Comparison of ENCODE assay signal across 28 mouse cellular contexts in the genomic region with DNA sequence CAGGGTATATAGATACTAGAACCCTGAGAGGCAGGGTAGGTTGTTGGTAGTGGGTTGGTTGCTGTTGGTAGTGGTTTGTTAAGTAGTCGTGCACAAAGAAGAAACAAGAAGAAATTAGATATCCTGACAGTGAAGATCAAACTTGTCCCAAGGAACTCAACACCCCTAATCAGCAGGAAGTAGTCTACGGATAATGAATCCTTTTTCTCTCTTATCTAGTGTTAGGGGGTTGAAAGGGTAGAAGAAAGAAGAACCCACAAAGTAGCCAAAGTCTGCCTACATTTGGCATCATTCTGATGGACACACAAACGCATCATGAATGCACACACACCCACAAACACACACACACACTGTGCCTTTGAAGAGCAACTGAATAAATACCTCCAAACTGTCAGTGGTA.
"Had no signal": no experiment of that assay in that cellular context is flagged by ENCODE, and none has a peak within 500 bp of the region (broad histone marks: within the 10 kb centered on the region; RNA-seq: fewer than 3 reads in every experiment).

No protein-coding gene starts in this region.

- H3K36me3 ChIP-seq: limb, embryonic 10.5 days; limb, embryonic 12.5 days; limb, embryonic 13.5 days; limb, embryonic 15.5 days; liver, embryonic 12.5 days; liver, embryonic 13.5 days; liver, embryonic 15.5 days; lung, embryonic 15.5 days; midbrain, embryonic 10.5 days; midbrain, embryonic 12.5 days; midbrain, embryonic 13.5 days; midbrain, embryonic 15.5 days; neural tube, embryonic 12.5 days had no signal

- ATAC-seq: lung, postnatal 0 days; midbrain, embryonic 13.5 days; midbrain, embryonic 15.5 days; midbrain, embryonic 16.5 days had no signal

- H3K27me3 ChIP-seq: limb, embryonic 12.5 days; limb, embryonic 15.5 days; liver, embryonic 12.5 days; liver, embryonic 13.5 days; liver, embryonic 15.5 days; lung, embryonic 15.5 days; megakaryocyte, embryonic 14.5 days; midbrain, embryonic 15.5 days; neural tube, embryonic 12.5 days had no signal

- H3K27ac ChIP-seq: left cerebral cortex, adult 2 months; limb, embryonic 10.5 days; limb, embryonic 12.5 days; limb, embryonic 13.5 days; limb, embryonic 15.5 days; liver, embryonic 12.5 days; liver, embryonic 13.5 days; liver, embryonic 14.5 days; liver, embryonic 15.5 days; lung, embryonic 15.5 days; midbrain, embryonic 10.5 days; midbrain, embryonic 12.5 days; midbrain, embryonic 13.5 days; midbrain, embryonic 15.5 days; neural tube, embryonic 12.5 days had no signal

- H3K4me3 ChIP-seq: left cerebral cortex, adult 2 months; limb, embryonic 10.5 days; limb, embryonic 12.5 days; limb, embryonic 13.5 days; limb, embryonic 15.5 days; liver, embryonic 12.5 days; liver, embryonic 13.5 days; liver, embryonic 15.5 days; lung, embryonic 15.5 days; megakaryocyte, embryonic 14.5 days; midbrain, embryonic 10.5 days; midbrain, embryonic 12.5 days; midbrain, embryonic 13.5 days; midbrain, embryonic 15.5 days; myocyte; neural tube, embryonic 12.5 days had no signal

- DNase-seq: left cerebral cortex, postnatal 4 days; lung, adult 18-20 months; lung, embryonic 14.5 days; lung, postnatal 10 days; lung, postnatal 14 days; lung, postnatal 36 days; lung, postnatal 4 days; midbrain, embryonic 14.5 days had no signal

- H3K9me3 ChIP-seq: limb, embryonic 10.5 days; limb, embryonic 12.5 days; limb, embryonic 13.5 days; limb, embryonic 15.5 days; liver, embryonic 12.5 days; liver, embryonic 13.5 days; liver, embryonic 15.5 days; lung, embryonic 15.5 days; megakaryocyte, embryonic 14.5 days; midbrain, embryonic 10.5 days; midbrain, embryonic 12.5 days; midbrain, embryonic 13.5 days; midbrain, embryonic 15.5 days; neural tube, embryonic 12.5 days had no signal

- H3K4me2 ChIP-seq: limb, embryonic 12.5 days; limb, embryonic 13.5 days; limb, embryonic 15.5 days; liver, embryonic 13.5 days; liver, embryonic 15.5 days; lung, embryonic 14.5 days; lung, embryonic 15.5 days; midbrain, embryonic 11.5 days; midbrain, embryonic 12.5 days; midbrain, embryonic 13.5 days; midbrain, embryonic 15.5 days; neural tube, embryonic 12.5 days had no signal

- H3K4me1 ChIP-seq: limb, embryonic 15.5 days; lung, embryonic 15.5 days; midbrain, embryonic 13.5 days; midbrain, embryonic 15.5 days; neural tube, embryonic 12.5 days had no signal

- H3K9ac ChIP-seq: limb, embryonic 12.5 days; limb, embryonic 13.5 days; limb, embryonic 15.5 days; liver, embryonic 12.5 days; liver, embryonic 14.5 days; liver, embryonic 15.5 days; lung, embryonic 14.5 days; lung, embryonic 15.5 days; midbrain, embryonic 12.5 days; midbrain, embryonic 13.5 days; midbrain, embryonic 15.5 days; neural tube, embryonic 12.5 days had no signal
